Mouse (Mus musculus): ENCODE measurements around the gene Gm15155.
"Not testable (repeated sequence)": the region's sequence is repeated elsewhere in the genome, so short reads cannot be mapped to it uniquely, and the experiment has no call there.

Gm15155 gene

GRCm38 (mm10) chrX:155624341-155624841, at the start of gene Gm15155:
Gm15155 (plus strand) TSS chrX:155624741.
- no peak for DNase-seq (ENCODE audit: low spot score in 2 of 2)

GRCm38 (mm10) chrX:155579791-155580190, 44.8 kb upstream of the Gm15155 start:
- DNase-seq (ENCODE audit: low spot score in 2 of 2) = no peak

GRCm38 (mm10) chrX:155584586-155584985, 40.0 kb upstream of the Gm15155 start:
- DNase-seq (ENCODE audit: low spot score in 2 of 2) = no peak

- no peak for DNase-seq (ENCODE audit: low spot score in 2 of 2)
These were observed 33.1 kb upstream of the Gm15155 start for GRCm38 (mm10) chrX:155591490-155591889.

- no peak for DNase-seq (ENCODE audit: low spot score in 2 of 2)
These were observed 32.1 kb upstream of the Gm15155 start for GRCm38 (mm10) chrX:155592467-155592866.

GRCm38 (mm10) chrX:155594685-155595084, 29.9 kb upstream of the Gm15155 start:
- no peak for DNase-seq (ENCODE audit: low spot score in 2 of 2)

GRCm38 (mm10) chrX:155596390-155596789, 28.2 kb upstream of the Gm15155 start:
- no peak for DNase-seq (ENCODE audit: low spot score in 2 of 2)

- no peak for DNase-seq (ENCODE audit: low spot score in 2 of 2)
These were observed 23.3 kb upstream of the Gm15155 start for GRCm38 (mm10) chrX:155601196-155601595.

- no peak for DNase-seq (ENCODE audit: low spot score in 2 of 2)
These were observed 2.0 kb upstream of the Gm15155 start for GRCm38 (mm10) chrX:155622527-155622926.

- no peak for DNase-seq (ENCODE audit: low spot score in 2 of 2)
These were observed 1.5 kb upstream of the Gm15155 start for GRCm38 (mm10) chrX:155622961-155623599.

GRCm38 (mm10) chrX:155623701-155624281, 750 bp upstream of the Gm15155 start, which contains the start of gene Ptchd1:
Ptchd1 (minus strand) TSS chrX:155623814.
- DNase-seq (ENCODE audit: low spot score in 2 of 2) = no peak

- DNase-seq (ENCODE audit: low spot score in 2 of 2) = no peak
These were observed 354 bp downstream of the Gm15155 start for GRCm38 (mm10) chrX:155624895-155625294.

- DNase-seq (ENCODE audit: low spot score in 2 of 2) = no peak
These were observed 1.2 kb downstream of the Gm15155 start for GRCm38 (mm10) chrX:155625671-155626196.

- DNase-seq (ENCODE audit: low spot score in 2 of 2) = no peak
These were observed 19.4 kb downstream of the Gm15155 start for GRCm38 (mm10) chrX:155643975-155644374.

- DNase-seq (ENCODE audit: low spot score in 2 of 2) = no peak
These were observed 21.4 kb downstream of the Gm15155 start for GRCm38 (mm10) chrX:155645975-155646374.

GRCm38 (mm10) chrX:155657971-155658370, 33.4 kb downstream of the Gm15155 start:
- no peak for DNase-seq (ENCODE audit: low spot score in 2 of 2)

GRCm38 (mm10) chrX:155690440-155690839, 65.9 kb downstream of the Gm15155 start:
- not testable (repeated sequence) for DNase-seq (ENCODE audit: low spot score in 2 of 2)

GRCm38 (mm10) chrX:155724157-155724556, 99.6 kb downstream of the Gm15155 start:
- DNase-seq (ENCODE audit: low spot score in 2 of 2) = no peak

- no peak for DNase-seq (ENCODE audit: low spot score in 2 of 2)
These were observed 103.8 kb downstream of the Gm15155 start for GRCm38 (mm10) chrX:155728387-155728786.

- no peak for DNase-seq (ENCODE audit: low spot score in 2 of 2)
These were observed 263.6 kb downstream of the Gm15155 start for GRCm38 (mm10) chrX:155888118-155888517.

- DNase-seq (ENCODE audit: low spot score in 2 of 2) = no peak
These were observed 275.5 kb downstream of the Gm15155 start for GRCm38 (mm10) chrX:155900040-155900439.

- no peak for DNase-seq (ENCODE audit: low spot score in 2 of 2)
These were observed 277.2 kb downstream of the Gm15155 start for GRCm38 (mm10) chrX:155901742-155902141.

- no peak for DNase-seq (ENCODE audit: low spot score in 2 of 2)
These were observed 278.6 kb downstream of the Gm15155 start for GRCm38 (mm10) chrX:155903108-155903507.
